Mouse (Mus musculus) hematopoietic stem cell, adult 5-6 weeks (primary cell): ENCODE results near the gene Necap2. TPM values are rescaled to one million over a fixed set of nuclear protein-coding genes. Genes with fewer than 3 reads are reported as not detected.

Experiments used
- ATAC-seq, 2 experiments: fragments of 125-278 bp in 1 of 2; replicated peaks in 1 of 2; 2 replicates each; pipeline ENCODE4 v1.8.0; 2016 to 2017; ENCODE audit warnings: inconsistent platforms in 2 of 2, mild to moderate bottlenecking in 2 of 2, moderate number of reproducible peaks in 2 of 2, low read depth in 1 of 2, moderate TSS enrichment in 1 of 2; ENCODE audit not compliant: low FRiP score in 2 of 2, poor library complexity in 2 of 2, severe bottlenecking in 2 of 2, insufficient read depth in 1 of 2, low TSS enrichment in 1 of 2
- total RNA-seq: library from RNA; stranded (forward); fragments of 172-1452, 232-1000 nt; gene quantifications from 2 replicates; pipeline ENCODE4 v1.2.3, GENCODE M21; 2017

Gene Necap2
- total RNA-seq, 1 experiment from 2014 or later = 59.7 TPM

DNA sequence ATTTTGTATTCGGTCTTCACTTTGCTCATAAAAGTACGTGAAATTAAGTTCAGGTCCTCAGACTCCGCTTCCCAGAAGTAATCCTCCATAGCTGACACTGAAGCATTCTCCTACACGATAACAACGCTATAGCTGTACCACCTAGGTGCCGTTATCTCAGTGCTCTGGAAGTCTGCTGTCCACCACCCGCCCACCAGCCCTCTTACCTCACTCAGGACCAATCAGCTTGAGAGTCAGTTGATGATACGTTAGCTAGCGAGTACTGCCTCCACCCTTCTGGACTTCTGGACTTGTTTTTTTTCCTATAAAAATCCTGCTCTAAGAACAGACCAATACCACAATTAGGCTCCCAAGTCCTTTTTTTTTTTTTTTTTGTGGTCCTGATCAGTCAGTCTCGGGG, 8.7 kb upstream of the Necap2 start:
- ATAC-seq = no peak

DNA sequence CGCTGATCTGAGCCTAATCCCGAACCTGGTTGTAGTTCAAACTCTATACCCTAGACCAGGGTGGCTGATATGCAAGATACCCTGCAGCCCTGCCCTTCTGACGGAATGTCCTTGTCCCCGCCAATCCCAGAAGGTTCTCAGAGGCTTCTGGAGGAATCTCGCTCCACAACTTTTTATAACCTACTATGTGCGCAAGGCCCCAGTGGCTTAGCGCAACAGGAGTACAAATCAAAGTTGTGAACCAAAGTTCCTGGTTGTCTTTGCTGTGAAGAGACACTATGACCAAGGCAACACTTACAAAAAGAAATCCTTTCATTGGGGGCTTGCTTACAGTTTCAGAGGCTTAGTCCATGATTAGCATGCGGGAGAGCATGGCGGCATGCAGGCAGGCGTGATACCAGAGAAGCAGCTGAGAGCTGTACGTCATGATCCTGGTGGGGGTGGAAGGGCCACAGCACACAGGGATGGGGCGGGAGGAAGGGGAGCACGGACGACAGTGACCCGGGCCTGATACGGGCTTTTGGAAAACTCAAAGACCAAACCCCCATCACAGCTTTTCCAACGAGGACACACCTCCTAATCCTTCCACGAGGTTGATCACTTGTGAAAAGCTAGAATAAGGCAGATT, 467 bp upstream of the Necap2 start:
- ATAC-seq = no peak

DNA sequence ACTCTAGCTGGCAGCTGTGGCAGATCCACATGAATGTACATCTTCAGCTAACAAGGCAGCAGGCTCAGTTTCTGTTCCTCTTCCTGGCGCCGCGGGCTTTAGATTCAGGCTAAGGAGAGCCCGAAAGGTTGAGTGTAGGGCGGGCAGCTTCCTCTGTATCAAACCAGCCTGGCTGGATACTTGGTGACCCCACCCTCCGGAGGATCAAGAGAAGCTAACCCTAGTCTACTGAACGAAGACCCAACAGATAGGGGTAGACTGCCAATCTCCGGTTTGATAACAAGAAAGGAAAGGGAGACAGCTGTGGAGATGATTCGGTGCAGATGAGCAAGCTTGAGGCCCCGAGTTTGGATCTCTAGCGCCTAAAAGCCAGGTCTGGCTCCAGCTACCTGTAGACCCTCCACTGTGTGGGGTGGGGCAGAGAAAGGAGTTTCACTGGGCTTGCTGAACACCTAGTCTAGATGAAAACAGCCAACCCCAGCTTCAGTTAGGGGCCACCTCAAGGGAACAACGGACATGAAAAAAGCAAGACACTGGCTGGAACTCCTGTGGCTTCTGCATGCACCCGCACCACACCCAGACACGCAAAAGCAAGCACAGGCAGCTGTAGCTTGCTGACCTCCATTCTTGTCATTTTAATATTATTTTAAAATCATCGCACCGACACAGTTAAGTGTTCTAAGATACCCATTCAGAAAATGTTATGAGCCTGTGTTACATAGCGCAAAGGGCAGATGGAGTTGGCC, 1.2 kb downstream of the Necap2 start:
- ATAC-seq = peak; percentile 38 to 46

DNA sequence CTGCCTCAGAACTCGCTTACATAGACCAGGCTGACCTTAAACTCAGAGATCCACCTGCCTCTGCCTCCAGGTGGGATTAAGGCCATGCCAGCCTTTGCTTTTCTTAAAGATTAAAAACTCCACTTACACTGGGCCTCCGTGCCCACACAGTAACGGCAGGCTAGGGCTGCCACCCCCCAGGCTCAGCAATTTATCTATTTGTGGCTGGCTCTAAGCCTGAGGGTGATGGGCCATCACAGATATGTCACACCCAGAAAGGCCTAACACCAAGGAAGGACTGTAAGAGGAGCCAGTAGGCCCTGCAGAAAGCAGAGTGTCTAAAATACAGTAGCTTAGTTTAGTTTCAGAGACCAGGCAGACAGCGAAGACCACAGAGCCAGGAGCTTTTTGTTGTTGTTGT, 4.0 kb downstream of the Necap2 start:
- no peak for ATAC-seq

DNA sequence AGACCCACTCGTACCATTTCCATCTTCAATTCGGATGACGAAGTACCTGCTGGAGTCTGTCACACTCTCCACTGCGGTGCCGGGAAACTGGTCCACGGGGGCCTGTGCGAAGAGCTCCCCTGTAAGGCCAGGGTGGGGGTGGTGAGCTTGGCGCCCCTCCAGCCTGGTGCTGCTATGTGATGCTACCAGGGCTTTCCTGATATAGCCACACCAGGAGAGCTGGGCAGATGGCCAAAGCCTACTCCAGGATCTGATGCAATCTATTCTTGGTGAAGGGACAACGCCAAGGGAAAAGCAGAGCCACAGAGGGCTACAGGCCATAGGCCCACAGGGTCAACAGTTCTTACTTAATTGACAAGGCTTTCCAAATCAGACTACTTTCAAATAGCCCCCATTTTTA, 4.5 kb downstream of the Necap2 start:
- no peak for ATAC-seq

DNA sequence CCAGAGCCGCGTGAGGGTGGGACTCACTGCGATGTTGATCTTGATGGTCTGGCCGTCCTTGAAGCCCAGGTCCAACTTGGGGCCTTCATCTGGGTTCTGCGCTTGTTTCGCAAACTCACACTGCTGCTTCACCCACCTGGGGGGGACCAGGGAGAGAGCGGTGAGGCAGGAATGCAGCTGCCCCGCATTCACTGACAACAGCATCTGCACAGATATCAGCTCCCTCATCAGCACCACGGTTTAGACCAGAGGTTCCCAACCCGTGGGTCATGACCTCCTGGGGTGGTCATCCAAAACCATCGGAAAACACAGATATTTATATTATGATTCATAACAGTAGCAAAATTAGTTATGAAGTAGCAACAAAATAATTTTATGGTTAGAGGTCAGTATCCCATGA, 5.7 kb downstream of the Necap2 start:
- ATAC-seq = no peak

DNA sequence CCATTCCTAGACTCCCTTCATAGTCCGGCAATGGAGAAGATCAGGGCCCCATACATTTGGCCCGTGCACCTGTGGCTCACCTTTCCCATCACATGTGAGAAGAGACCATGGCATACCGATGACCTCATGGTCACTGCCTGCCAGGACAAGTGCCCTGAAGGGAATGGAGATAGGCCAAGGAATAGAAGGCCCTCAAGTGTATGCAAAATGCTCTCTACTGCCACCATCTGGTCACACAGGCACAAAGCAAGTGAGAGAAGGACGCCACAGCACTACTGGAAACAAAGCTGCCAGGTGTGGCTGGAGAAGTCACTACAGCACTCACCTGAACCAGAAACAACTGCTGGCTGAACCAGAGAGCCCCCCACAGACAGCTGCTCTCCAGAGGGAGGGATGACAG, 8.4 kb downstream of the Necap2 start:
- peak; percentile 39 to 53; a peak in 1 of 4 replicates for ATAC-seq

DNA sequence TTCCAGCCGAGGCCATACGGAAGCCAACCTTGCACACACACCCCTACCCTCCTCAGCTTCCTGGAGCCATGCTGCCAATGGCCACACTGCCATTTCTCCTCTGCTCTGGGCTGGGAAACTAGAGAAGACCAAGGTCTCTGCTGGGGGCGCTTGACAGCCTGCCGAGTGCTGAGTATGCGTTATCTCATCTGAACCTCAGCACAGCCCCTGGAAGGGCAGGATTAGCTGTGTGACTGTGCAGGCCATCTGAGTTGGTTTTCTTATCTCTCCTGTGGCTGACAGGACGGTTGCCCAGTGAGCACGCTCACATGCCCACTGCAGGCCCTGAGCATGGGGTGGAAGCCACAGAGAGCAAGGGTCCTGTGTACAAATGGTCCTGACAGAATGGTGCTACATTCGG, 9.5 kb downstream of the Necap2 start:
- no peak; a peak in 1 of 4 replicates for ATAC-seq

DNA sequence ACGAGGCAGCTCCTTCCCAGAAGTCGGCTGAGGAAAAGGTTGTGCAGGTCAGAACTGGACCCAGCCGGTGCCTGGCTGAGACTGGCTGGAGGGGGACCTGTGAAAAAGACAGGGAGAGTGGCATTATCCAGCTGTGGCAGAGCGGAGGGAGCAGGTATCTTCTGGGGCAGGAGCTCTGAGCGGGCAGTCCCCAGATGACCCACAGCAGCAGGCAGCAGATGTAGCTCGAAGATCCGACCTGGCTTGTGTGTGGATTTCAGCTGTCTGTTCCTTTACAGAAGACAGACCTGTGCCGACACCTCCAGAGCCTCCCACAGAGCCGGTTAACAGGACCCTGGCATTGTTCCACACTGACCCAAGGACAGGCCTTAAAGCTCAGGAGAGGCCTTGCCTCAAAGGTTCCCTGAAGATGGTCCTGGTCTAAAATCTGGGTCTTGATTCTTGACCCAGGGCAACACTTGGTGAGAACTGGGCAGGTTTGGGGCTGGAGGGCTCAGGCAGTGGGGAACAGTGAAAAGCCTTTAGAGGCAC, 10.6 kb downstream of the Necap2 start:
- no peak for ATAC-seq

DNA sequence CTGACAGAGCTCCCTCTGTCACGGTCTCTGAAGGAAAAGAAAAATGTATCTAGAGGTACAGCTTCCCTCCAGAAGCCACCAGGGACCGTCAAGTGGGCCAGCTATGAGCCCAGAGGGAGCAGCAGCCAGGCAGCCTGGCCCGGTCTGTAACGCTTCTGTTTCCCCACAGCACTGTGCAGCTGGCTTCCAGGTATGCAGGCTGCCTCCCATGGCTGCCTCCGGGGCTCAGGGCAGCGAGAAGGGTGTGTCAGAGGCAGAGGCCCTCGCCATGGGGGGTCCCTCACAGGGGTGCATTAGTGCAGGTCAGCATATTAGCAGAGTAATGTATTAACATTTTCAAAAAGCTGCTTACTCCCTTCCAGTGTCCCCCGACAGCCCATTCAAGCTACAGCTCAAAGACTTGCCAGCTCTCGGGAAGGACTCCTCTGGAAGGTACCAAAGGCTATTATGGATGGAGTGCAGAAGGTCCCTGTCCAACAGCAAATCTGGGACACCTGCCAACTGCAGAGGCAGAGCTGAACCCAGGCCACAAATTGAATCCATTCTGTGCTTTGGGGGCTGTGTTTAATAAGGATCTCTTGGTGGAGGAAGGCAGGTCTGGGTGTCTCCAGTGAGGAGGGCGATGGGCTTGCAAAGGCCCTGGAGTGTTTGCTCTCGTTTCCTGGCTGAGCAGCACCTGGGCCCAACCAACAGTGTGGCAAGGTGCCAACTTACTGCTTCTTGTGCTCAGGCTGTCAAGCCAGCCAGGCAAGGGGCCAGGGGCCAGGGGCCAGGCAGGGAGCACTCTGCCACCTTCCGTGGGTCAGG, 11.2 kb downstream of the Necap2 start:
- ATAC-seq = no peak

DNA sequence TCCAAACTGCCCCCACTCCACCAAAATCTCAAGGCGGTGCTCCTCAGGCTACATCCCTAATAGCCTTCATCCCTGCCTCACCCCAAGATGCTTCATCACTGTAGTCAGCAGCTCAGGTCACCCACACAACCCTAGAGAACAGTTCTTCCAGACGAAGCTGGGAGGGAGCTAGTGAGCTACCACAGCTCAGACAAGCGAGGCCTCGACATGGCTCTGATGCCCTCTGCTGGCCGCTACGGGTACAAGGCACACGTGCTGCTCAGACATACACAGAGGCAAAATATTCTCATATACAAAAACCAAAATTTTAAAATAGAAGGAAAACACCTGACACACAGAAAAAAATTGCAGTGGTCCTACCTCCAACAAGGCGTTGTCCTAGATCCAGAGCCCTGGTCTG, 13.0 kb downstream of the Necap2 start:
- ATAC-seq = peak; percentile 63 to 68

DNA sequence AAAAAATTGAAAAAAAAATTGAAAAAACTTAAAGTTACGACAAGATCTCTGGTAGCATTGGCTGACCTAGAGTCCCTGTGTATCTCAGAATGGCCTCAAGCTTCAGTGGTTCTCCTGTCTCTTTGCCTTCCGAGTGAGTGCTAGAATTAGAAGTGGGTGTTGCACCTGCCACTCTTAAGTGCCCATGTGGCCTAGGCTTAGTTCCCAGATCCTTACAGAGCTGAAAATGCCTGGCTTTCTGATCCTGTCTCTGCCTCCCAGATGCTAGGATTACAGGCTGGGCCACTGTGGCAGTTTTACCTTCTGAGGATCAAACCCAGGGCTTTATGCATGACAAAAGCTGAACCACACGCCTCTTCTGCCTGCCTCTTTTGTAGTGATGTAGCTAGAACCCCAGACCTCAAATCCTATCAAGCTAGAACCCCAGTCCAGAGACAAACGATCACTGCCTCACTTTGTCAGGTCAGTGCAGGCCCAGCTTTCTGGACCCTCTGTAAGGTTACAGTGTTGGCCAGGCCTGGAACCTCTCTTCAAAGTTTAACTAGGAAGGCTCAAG, 14.0 kb downstream of the Necap2 start:
- ATAC-seq = no peak

DNA sequence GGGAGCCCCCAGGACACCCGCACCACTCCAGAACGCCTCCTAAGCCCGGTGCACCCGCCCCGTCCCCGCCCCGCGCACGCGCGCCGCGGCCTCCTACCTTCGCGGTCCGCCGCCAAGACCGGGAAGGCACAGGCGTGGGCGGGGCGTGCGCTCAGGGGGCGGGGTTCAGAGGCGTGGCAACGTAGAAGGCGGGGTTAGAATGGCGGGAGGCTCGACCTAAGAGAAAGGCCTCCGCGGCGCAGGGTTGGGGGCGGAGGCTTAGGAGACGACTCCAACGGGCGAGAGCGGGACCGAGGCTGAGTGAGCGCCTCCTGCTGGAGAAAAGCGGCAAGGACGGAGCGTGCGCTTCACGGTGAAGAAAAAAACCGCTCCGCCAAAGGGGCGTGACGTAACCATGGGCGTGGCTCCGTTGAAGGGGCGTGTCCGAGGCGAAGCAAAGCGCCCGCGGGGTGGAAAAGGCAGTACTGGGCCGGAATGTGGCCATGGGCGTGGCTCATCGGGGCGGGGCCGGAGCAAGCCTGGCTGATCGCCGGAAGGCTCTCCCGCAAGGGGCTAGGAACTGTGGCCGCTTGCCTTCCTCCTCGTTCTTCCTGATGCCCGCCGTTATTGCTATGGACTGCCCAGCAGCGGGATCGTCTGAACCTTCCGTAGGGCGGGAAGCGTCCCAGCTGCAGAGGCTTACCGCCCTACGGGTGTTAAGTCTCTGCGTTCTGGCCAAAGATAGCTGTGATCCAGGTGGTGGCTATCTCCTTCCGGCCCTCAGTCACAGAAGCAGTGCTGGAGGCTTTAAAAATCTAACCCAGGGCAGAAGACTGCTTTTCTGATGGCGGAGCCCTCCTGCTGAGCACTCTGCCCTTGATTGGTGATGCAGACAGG, 17.5 kb downstream of the Necap2 start, which contains the start of gene Crocc:
Gene Crocc (minus strand): TSS at position 125 of the 876 bp plus-strand sequence.
- ATAC-seq = peak; percentile 88 to 89

DNA sequence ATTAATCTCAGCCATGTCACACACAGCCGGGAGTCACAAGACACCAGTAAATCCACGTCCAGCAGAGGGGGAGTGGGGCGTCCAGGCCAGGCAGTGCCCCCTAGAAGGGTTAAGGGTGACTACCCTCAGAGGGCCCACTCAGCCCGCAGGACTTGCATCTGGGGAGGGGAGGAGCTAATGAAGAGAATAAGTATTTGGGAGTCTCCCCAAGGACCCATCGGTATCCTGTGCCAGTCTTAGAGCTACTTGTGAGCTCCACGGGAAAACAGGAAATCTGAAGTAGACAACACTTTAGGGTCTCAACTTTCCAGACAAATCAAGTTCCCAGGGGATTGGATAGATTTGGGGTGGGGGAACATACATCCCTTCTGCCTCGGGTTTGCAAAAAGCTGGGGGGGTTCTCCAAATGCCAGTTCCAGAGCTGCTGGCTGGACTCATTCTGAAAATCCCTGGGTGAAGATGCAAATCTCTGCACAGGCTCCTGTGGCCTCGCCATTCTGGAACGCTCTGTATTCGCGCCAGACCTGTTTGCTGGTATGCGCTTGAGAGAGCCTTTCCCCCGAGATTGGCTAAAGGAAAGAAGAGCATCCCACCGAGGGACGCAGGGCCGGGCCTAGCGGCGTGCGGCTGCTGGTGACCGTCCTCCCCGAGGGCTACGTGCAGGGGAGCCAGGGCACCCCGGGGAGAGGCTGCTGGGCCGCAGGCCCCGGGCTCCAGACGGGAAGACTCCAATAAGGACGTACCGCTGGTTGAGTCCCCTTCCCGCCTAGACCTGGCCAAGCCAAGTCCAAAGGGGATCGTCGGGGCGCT, 18.3 kb downstream of the Necap2 start:
- peak; percentile 1; a peak in 1 of 4 replicates for ATAC-seq

DNA sequence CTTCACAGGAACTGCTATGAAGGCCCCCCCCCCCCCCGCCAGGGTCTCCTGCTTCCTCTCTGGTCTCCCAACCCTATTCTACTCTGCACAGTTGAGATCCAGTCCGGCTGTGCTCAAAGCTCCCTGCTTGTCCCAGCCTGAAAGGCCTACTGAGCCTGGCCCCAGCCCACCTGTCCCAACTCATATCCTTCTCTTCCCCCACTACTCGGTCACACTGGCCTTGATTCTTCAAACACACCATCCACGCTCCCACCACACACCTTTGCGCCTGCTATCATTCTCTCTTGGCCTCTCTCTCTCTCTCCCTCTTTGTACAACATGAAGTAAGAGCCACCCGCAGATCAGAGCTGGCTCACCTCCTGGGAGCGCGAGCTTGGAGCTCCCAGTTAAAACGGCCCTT, 19.3 kb downstream of the Necap2 start:
- ATAC-seq = no peak

DNA sequence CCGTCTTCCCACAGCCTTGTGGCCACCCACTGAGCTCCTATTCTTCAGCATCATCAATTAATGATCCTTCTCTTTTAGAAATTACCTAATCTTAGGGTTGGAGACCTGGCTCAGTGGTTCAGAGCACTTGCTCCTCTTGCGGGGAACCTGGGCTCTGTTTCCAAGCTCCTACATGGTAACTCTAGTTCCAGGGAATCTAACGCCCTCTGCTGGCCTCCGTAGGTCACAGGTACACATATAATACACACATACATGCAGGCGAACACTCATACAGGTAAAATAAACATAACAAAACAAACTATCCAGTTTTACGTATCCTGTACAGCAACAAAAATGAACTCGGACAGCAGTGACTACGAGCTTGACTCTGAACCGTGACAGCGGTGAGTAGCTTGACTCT, 21.2 kb downstream of the Necap2 start:
- ATAC-seq = no peak
